In genomic region chr13:58808381-58808821, GRCm38 (mm10) we compare ENCODE assay signal across 9 mouse cellular contexts. TPM values are rescaled to one million over a fixed set of nuclear protein-coding genes. Genes with fewer than 3 reads are reported as not detected.
DNase-seq lines count a peak whose midpoint lies in the region; ATAC-seq and TF ChIP-seq lines count a peak whose summit lies in the region.
"Had no signal": no experiment of that assay in that cellular context is flagged by ENCODE, and none has a peak within 500 bp of the region (broad histone marks: within the 10 kb centered on the region; RNA-seq: fewer than 3 reads in every experiment).

No protein-coding gene starts in this region.

- no peak for DNase-seq in heart, postnatal 25 days (ENCODE audit: low spot score)
- DNase-seq in cerebellum, postnatal 36 days, result peak; percentile 77
- DNase-seq in frontal cortex, postnatal 36 days (ENCODE audit: low spot score in 2 of 2), result peak; percentile 68 to 78
- DNase-seq in liver, embryonic 11.5 days (ENCODE audit: low spot score), result peak; percentile 39
- peak; percentile 10 for DNase-seq in ovary, postnatal 14 days (ENCODE audit: low spot score)
- no peak for DNase-seq in spleen, postnatal 10 days (ENCODE audit: low spot score in 2 of 2)

- H3K4me1 ChIP-seq in heart, embryonic 11.5 days (ENCODE audit: control insufficient read depth, insufficient read depth, low read length), result peaks cover 2% of the 10 kb centered on the region; the same call in 1 of the 2 replicates
- no peaks in the 10 kb centered on the region for H3K4me1 ChIP-seq in intestine, postnatal 0 days (replicated peaks; ENCODE audit: control insufficient read depth, insufficient read depth, low read length)
- no peaks in the 10 kb centered on the region; the same call in 1 of the 2 replicates for H3K4me1 ChIP-seq in liver, embryonic 11.5 days (replicated peaks; ENCODE audit: control insufficient read depth, insufficient read depth, low read length)

- H3K9me3 ChIP-seq in heart, embryonic 11.5 days (replicated peaks; ENCODE audit: control insufficient read depth, low read length), result no peaks in the 10 kb centered on the region
- 0 out of 2 replicates have a peak, but pooled peaks cover 3% of the 10 kb centered on the region for H3K9me3 ChIP-seq in intestine, postnatal 0 days (ENCODE audit: control insufficient read depth)
- no peaks in the 10 kb centered on the region for H3K9me3 ChIP-seq in liver, embryonic 11.5 days (ENCODE audit: control insufficient read depth, low read length)

- H3K9ac ChIP-seq in heart, embryonic 11.5 days (ENCODE audit: low read depth, low read length), result 0 out of 2 replicates have a peak overlapping the region, but pooled peaks have one; percentile 34
- no peak overlapping the region for H3K9ac ChIP-seq in intestine, postnatal 0 days (ENCODE audit: low read depth, low read length)
- H3K9ac ChIP-seq in liver, embryonic 11.5 days (ENCODE audit: low read depth, low read length), result no peak overlapping the region

- peaks cover 50% of the 10 kb centered on the region for H3K27me3 ChIP-seq in heart, embryonic 11.5 days (ENCODE audit: control insufficient read depth, insufficient read depth, low read length)
- peaks cover 49% of the 10 kb centered on the region for H3K27me3 ChIP-seq in intestine, postnatal 0 days (replicated peaks; ENCODE audit: control insufficient read depth, insufficient read depth, low read length)
- H3K27me3 ChIP-seq in liver, embryonic 11.5 days (replicated peaks; ENCODE audit: control insufficient read depth, insufficient read depth, low read length), result peaks cover 59% of the 10 kb centered on the region

- TF ChIP-seq CTCF in intestine, postnatal 0 days (IDR thresholded peaks at IDR 0.05; ENCODE audit: low read depth), result peak; percentile 19; the same call in 1 of the 2 replicates

- peak overlapping the region; percentile 60 for H3K4me3 ChIP-seq in heart, embryonic 11.5 days (ENCODE audit: low read depth, low read length)
- H3K4me3 ChIP-seq in intestine, postnatal 0 days (ENCODE audit: low read depth, low read length), result peak overlapping the region; percentile 49
- H3K4me3 ChIP-seq in liver, embryonic 11.5 days (ENCODE audit: low read depth, low read length), result peak overlapping the region; percentile 49

- no peak overlapping the region for H3K27ac ChIP-seq in heart, embryonic 11.5 days (ENCODE audit: low read depth, low read length)
- H3K27ac ChIP-seq in intestine, postnatal 0 days (ENCODE audit: low read depth, low read length), result no peak overlapping the region
- H3K27ac ChIP-seq in liver, embryonic 11.5 days (ENCODE audit: low read depth, low read length), result no peak overlapping the region

- 1% methylated on average over 32 of the region's 32 CpGs for WGBS in heart, embryonic 11.5 days (ENCODE audit: insufficient replicate concordance)
- WGBS in intestine, postnatal 0 days, result 2% methylated on average over 32 of the region's 32 CpGs
- WGBS in liver, embryonic 11.5 days, result 2% methylated on average over 32 of the region's 32 CpGs

- H3K4me2 ChIP-seq in heart, embryonic 11.5 days, result peak overlapping the region; percentile 98
- H3K4me2 ChIP-seq in intestine, postnatal 0 days (replicated peaks; ENCODE audit: low read depth), result peak overlapping the region; percentile 84
- peak overlapping the region; percentile 75 for H3K4me2 ChIP-seq in liver, embryonic 11.5 days

- intact Hi-C loops in heart, postnatal 25 days (cut with DNase I), result loop anchor here (5.0 to 10.0 kb wide), 2 partner anchors 164 to 589 kb away; no protein-coding TSS in a partner anchor

- no peaks in the 10 kb centered on the region for H3K36me3 ChIP-seq in heart, embryonic 11.5 days (ENCODE audit: control insufficient read depth, insufficient read depth, low read length)
- no peaks in the 10 kb centered on the region for H3K36me3 ChIP-seq in intestine, postnatal 0 days (ENCODE audit: control insufficient read depth, insufficient read depth)
- no peaks in the 10 kb centered on the region for H3K36me3 ChIP-seq in liver, embryonic 11.5 days (ENCODE audit: control insufficient read depth, insufficient read depth, low read length)

- ATAC-seq in heart, embryonic 11.5 days (replicated peaks; ENCODE audit: insufficient number of reproducible peaks, low FRiP score, low TSS enrichment), result no peak
- no peak for ATAC-seq in intestine, postnatal 0 days
- ATAC-seq in liver, embryonic 11.5 days (replicated peaks; ENCODE audit: low FRiP score), result no peak

RNA-seq across cellular contexts. Expression of gene Ntrk2, which starts 2.0 kb away (rescaled TPM):
- 3.1 and 4.7 TPM in 2 replicates for polyA plus RNA-seq in heart, embryonic 11.5 days (2014; fragmentation: Nextera tagmentation; extraction: Ambion mirVana)
- total RNA-seq in heart, postnatal 25 days (2021), result 1 to 10 TPM; 1.2 to 1.4 TPM
- 0.81 and 1.6 TPM in 2 replicates for polyA plus RNA-seq in intestine, postnatal 0 days (2015; fragmentation: Nextera tagmentation; extraction: Ambion mirVana)
- 0.97 and 1.9 TPM in 2 replicates for polyA plus RNA-seq in liver, embryonic 11.5 days (2014; fragmentation: Nextera tagmentation; extraction: Ambion mirVana)
- polyA plus RNA-seq: C2C12 had no signal

Comparison
In these comparisons a context has a peak if more than half of its experiments do, and no peak if none do; other contexts are left out.
1. DNase-seq: peak in cerebellum, postnatal 36 days (2 of 2), frontal cortex, postnatal 36 days (2 of 2), liver, embryonic 11.5 days (single experiment) and ovary, postnatal 14 days (single experiment); none in heart, postnatal 25 days (single experiment) and spleen, postnatal 10 days (0 of 2).
2. Peak in every context shown above with its lines, with median percentiles within 50 percentile points of each other: H3K4me2 ChIP-seq and H3K4me3 ChIP-seq.